Mouse (Mus musculus): ENCODE measurements around the gene Arl15. TPM values are rescaled to one million over a fixed set of nuclear protein-coding genes. Genes with fewer than 3 reads are reported as not detected.

Gene Arl15
- polyA plus RNA-seq, 1 experiment from 2014 or later = 8.7 TPM

GRCm38 (mm10) chr13:114199746-114200145, 405.4 kb downstream of the Arl15 start:
- no peak for ATAC-seq (replicated peaks; ENCODE audit: low FRiP score)
- Histone ChIP-seq H3K36me3 (ENCODE audit: control insufficient read depth, insufficient read depth, low read length) (no peaks in the 10 kb centered on the region), H3K9ac (ENCODE audit: low read depth, low read length) (no peak overlapping the region), H3K27ac (ENCODE audit: low read depth, low read length) (no peak overlapping the region), H3K27me3 (replicated peaks; ENCODE audit: control insufficient read depth, insufficient read depth, low read length) (no peaks in the 10 kb centered on the region), H3K9me3 (ENCODE audit: control insufficient read depth, low read length) (no peaks in the 10 kb centered on the region), H3K4me2 (no peak overlapping the region), H3K4me1 (replicated peaks; ENCODE audit: control insufficient read depth, insufficient read depth, low read length) (no peaks in the 10 kb centered on the region), H3K4me3 (ENCODE audit: low read depth, low read length) (no peak overlapping the region)
- WGBS = 83% methylated on average over 6 of the region's 6 CpGs
- DNase-seq (ENCODE audit: low spot score) = no peak

GRCm38 (mm10) chr13:114200545-114200944, 406.2 kb downstream of the Arl15 start:
- Histone ChIP-seq H3K4me3 (ENCODE audit: low read depth, low read length) (no peak overlapping the region), H3K4me2 (no peak overlapping the region), H3K9ac (ENCODE audit: low read depth, low read length) (no peak overlapping the region), H3K4me1 (replicated peaks; ENCODE audit: control insufficient read depth, insufficient read depth, low read length) (no peaks in the 10 kb centered on the region), H3K36me3 (ENCODE audit: control insufficient read depth, insufficient read depth, low read length) (no peaks in the 10 kb centered on the region), H3K27me3 (replicated peaks; ENCODE audit: control insufficient read depth, insufficient read depth, low read length) (no peaks in the 10 kb centered on the region), H3K9me3 (ENCODE audit: control insufficient read depth, low read length) (no peaks in the 10 kb centered on the region), H3K27ac (ENCODE audit: low read depth, low read length) (no peak overlapping the region)
- no peak for ATAC-seq (replicated peaks; ENCODE audit: low FRiP score)
- DNase-seq (ENCODE audit: low spot score) = no peak
- WGBS = 84% methylated on average over 7 of the region's 7 CpGs

- no peak overlapping the region for H3K9ac ChIP-seq (ENCODE audit: low read depth, low read length)
- DNase-seq (ENCODE audit: low spot score) (no peak), ATAC-seq (replicated peaks; ENCODE audit: low FRiP score) (no peak)
- H3K36me3 ChIP-seq (ENCODE audit: control insufficient read depth, insufficient read depth, low read length) = no peaks in the 10 kb centered on the region
- H3K27ac ChIP-seq (ENCODE audit: low read depth, low read length) = no peak overlapping the region
- no peaks in the 10 kb centered on the region for H3K9me3 ChIP-seq (ENCODE audit: control insufficient read depth, low read length)
- H3K4me2 ChIP-seq = no peak overlapping the region
- H3K4me1 ChIP-seq (replicated peaks; ENCODE audit: control insufficient read depth, insufficient read depth, low read length) = no peaks in the 10 kb centered on the region
- H3K27me3 ChIP-seq (replicated peaks; ENCODE audit: control insufficient read depth, insufficient read depth, low read length) = no peaks in the 10 kb centered on the region
- WGBS = 85% methylated on average over 15 of the region's 15 CpGs
- H3K4me3 ChIP-seq (ENCODE audit: low read depth, low read length) = no peak overlapping the region
Measured at GRCm38 (mm10) chr13:114202806-114203570, 408.7 kb downstream of the Arl15 start.

Other genes starting within 250 kb of the Arl15 start
- 14.9 and 16.0 TPM in 2 replicates for gene Snx18, start 175.9 kb upstream of the Arl15 start, polyA plus RNA-seq (2014; fragmentation: Nextera tagmentation; extraction: Ambion mirVana)
- 0.25 and 0.59 TPM in 2 replicates for gene Hspb3, start 130.8 kb upstream of the Arl15 start, polyA plus RNA-seq (2014; fragmentation: Nextera tagmentation; extraction: Ambion mirVana)

Measured in liver, embryonic 11.5 days (tissue).